Mouse (Mus musculus) stomach, postnatal 0 days (tissue): ENCODE measurements at regions not wholly inside any gene's neighbourhood (a gene's known extent, or its start where the extent isn't known, plus 50 kb on each side); places are given as distances from the start of the nearest gene placed in this dataset.

Experiments
- CTCF ChIP-seq: IDR thresholded peaks from 2 replicates; pipeline ENCODE4 v1.5.1; 2016; ENCODE audit warnings: antibody characterized with exemption, low read depth, mild to moderate bottlenecking, moderate library complexity
- EP300 ChIP-seq: optimal IDR thresholded peaks from 2 replicates; pipeline ENCODE3; 2016; ENCODE audit warnings: antibody characterized with exemption

- no peak for TF ChIP-seq CTCF
- no peak for TF ChIP-seq EP300
Observed at GRCm38 (mm10) chr3:9365791-9366190, 244.1 kb downstream of the Zfp704 start.
